Mouse (Mus musculus): ENCODE results near the gene Phkg2. TPM values are rescaled to one million over a fixed set of nuclear protein-coding genes. Genes with fewer than 3 reads are reported as not detected.
A peak's percentile ranks its signal among the peaks of the same experiment; 100 is the strongest.

Phkg2 gene
- polyA plus RNA-seq (2015; fragmentation: Nextera tagmentation; extraction: Ambion mirVana): 19.3 and 20.2 TPM in 2 replicates

DNA sequence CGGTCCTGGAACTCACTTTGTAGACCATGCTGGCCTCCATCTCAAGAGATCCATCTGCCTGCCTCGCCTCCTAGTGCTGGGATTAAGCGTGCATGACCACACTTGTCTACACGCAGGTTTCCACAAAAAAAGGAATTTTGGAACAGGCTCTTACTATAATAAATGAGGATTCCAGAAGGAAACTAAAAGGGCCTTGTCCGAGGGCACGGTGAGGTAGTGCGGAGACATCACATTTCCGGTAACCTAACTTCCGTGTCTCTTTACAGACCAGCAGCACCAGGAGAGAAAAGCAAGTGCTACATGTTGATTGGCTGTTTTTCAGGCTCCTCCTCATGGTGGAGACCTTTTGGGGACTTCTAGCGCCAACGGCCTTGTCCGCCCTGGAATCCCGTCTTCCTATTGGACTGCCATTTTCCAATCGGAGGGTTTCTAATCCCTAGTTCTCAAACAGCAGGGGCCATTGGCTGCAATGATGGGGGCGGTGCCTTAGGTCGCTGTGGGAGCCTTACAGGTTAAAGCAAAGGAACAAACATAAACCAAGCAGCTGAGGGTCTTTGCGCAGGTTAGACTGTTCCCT is at the start of gene Phkg2:
Phkg2 (plus strand) TSS at position 446 of the 577 bp plus-strand sequence.
- Histone ChIP-seq H3K27ac (peak within 1 kb of the TSS; percentile 69), H3K4me1 (replicated peaks) (peaks cover 29% of the 10 kb centered on the region), H3K27me3 (no peaks in the 10 kb centered on the region), H3K4me2 (peak within 1 kb of the TSS; percentile 90), H3K9me3 (replicated peaks) (no peaks in the 10 kb centered on the region), H3K9ac (peak within 1 kb of the TSS; percentile 91), H3K4me3 (replicated peaks) (peak within 1 kb of the TSS; percentile 85), H3K36me3 (peaks cover 26% of the 10 kb centered on the region)
- DNase-seq: peak; percentile 94
- ATAC-seq (ENCODE audit: low read depth): peak; percentile 99
- WGBS (ENCODE audit: insufficient replicate concordance): under 1% methylated on average over 17 of the region's 17 CpGs

DNA sequence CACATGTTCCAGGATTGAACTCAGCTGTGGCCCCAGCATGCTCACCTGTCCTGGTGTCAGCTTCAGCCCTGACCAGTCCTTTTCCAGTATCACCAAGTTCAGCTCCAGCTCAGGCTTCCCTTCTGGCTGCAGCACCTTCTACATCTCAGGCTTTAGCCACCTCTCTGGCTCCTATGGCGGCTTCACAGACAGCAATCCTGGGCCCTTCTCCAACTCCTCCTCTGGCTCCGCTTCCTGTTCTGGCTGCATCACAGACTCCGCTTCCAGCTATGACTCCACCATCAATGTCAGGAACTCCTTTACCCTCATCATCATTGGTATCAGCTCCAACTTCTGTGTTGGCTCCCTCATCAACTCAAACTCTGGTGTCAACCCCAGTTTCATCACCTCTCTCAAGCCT is 31.5 kb upstream of the Phkg2 start:
- no peaks in the 10 kb centered on the region for H3K27me3 ChIP-seq
- no peak overlapping the region for H3K27ac ChIP-seq
- WGBS (ENCODE audit: insufficient replicate concordance): 94% methylated on average over 3 of the region's 3 CpGs
- no peaks in the 10 kb centered on the region for H3K4me1 ChIP-seq (replicated peaks)
- no peak overlapping the region for H3K4me2 ChIP-seq
- no peak for DNase-seq
- ATAC-seq (ENCODE audit: low read depth): no peak
- no peak overlapping the region for H3K9ac ChIP-seq
- peaks cover 96% of the 10 kb centered on the region for H3K36me3 ChIP-seq
- no peak overlapping the region for H3K4me3 ChIP-seq (replicated peaks)
- H3K9me3 ChIP-seq (replicated peaks): no peaks in the 10 kb centered on the region

DNA sequence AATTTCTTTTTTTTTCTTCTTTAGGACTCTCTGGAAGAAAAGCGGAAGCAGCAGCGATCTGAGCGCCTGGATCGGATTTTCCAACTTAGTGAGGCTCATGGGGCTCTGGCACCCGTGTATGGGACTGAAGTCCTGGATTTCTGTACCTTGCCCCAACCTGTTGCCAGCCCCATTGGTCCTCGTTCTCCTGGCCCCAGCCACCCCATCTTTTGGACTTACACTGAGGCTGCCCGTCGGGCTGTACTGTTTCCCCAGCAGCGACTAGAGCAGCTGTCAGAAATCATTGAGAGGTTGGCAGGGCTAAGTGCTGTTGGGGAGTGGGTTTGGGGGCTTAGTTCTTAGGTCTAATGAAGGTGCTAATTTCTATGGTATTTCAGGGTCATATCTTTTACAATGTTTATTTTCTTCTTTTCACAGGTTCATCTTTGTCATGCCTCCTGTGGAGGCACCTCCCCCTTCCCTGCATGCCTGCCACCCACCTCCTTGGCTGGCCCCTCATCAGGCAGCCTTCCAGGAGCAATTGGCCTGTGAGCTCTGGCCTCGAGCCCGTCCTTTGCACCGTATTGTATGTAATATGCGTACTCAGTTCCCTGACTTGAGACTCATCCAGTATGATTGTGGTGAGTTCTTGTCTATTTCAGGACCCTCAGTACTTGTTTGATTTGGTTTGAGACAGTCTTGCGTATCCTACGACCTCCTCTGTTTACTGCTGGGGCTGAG is 23.9 kb upstream of the Phkg2 start:
- Histone ChIP-seq H3K9me3 (replicated peaks) (no peaks in the 10 kb centered on the region), H3K9ac (no peak overlapping the region), H3K27me3 (no peaks in the 10 kb centered on the region), H3K27ac (no peak overlapping the region), H3K4me2 (no peak overlapping the region), H3K4me1 (replicated peaks) (no peaks in the 10 kb centered on the region), H3K4me3 (replicated peaks) (no peak overlapping the region), H3K36me3 (peaks cover 86% of the 10 kb centered on the region)
- 87% methylated on average over 15 of the region's 15 CpGs for WGBS (ENCODE audit: insufficient replicate concordance)
- no peak for ATAC-seq (ENCODE audit: low read depth)
- DNase-seq: no peak

DNA sequence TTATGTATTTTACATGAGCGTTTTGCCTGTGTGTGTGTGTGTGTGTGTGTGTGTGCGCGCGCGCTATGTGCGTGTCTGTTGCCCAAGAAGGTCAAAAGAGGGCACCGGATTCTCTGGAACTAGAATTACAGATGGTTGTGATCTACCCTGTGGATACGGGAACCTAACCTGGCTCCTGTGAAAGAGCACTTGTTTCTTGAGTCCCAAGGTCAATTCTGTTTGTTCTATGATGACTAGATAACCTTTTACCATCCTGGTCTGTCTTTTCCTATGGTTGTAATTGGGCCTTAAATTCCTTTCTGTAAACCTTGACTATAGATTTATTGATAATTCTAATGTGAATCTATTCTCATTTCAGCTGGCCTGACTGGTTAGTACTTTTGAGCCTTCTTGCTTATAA is 21.6 kb upstream of the Phkg2 start:
- Histone ChIP-seq H3K27me3 (no peaks in the 10 kb centered on the region), H3K4me1 (replicated peaks) (no peaks in the 10 kb centered on the region), H3K9ac (no peak overlapping the region), H3K9me3 (replicated peaks) (no peaks in the 10 kb centered on the region), H3K27ac (no peak overlapping the region), H3K36me3 (peaks cover 87% of the 10 kb centered on the region), H3K4me3 (replicated peaks) (no peak overlapping the region), H3K4me2 (no peak overlapping the region)
- WGBS (ENCODE audit: insufficient replicate concordance): 87% methylated on average over 8 of the region's 8 CpGs
- ATAC-seq (ENCODE audit: low read depth): no peak
- DNase-seq: no peak

DNA sequence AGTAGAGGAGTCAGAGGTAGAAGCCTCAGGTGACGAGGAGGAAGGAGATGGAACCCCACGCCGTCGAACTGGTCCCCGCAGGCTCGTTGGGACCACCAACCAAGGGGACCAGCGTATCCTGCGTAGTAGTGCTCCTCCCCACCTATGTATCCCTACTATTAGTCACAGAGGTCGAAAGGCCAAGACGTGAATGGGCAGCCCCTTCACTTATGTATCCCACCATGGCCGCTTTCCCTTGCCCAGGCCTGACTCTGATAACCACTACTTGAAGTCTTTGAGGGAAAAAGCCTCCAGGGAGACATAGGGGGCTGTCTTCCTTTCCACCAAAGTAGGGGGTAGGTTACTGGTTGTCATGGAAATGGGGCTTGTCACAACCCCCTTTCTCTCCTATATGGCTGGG is 12.6 kb upstream of the Phkg2 start:
- Histone ChIP-seq H3K4me2 (no peak overlapping the region), H3K27me3 (no peaks in the 10 kb centered on the region), H3K9ac (no peak overlapping the region), H3K4me1 (replicated peaks) (no peaks in the 10 kb centered on the region), H3K9me3 (replicated peaks) (no peaks in the 10 kb centered on the region), H3K4me3 (replicated peaks) (no peak overlapping the region), H3K27ac (no peak overlapping the region), H3K36me3 (peaks cover 87% of the 10 kb centered on the region)
- WGBS (ENCODE audit: insufficient replicate concordance): 89% methylated on average over 11 of the region's 11 CpGs
- ATAC-seq (ENCODE audit: low read depth): no peak
- DNase-seq: no peak

DNA sequence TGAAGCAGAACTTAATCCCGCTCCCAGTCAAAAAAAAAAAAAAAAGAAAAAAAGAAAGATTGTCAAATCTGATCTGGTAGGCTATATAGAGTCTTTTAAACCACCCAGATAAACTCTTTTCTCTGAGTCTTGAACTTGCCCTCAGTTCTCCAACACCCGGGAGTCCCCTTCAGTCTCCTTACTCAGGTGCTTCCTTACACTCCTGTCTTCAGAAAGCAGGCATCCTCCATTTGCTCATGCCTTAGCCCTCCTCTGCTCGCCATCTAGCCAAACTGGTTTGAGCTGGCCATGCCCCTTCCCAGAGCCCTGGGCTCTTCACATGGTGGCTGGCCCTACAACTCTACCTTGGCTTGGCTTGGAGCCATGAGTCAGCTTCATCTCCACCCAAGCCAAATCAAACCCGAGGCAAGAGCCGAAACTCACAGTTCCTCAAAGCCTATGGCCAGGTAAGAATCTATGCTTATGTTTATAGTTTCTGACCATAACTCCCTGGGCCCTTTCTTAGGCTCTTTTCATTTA is 11.7 kb upstream of the Phkg2 start, which contains the start of gene Tmem265:
Tmem265 (plus strand) TSS at position 51 of the 519 bp plus-strand sequence.
- 82% methylated on average over 5 of the region's 5 CpGs for WGBS (ENCODE audit: insufficient replicate concordance)
- Histone ChIP-seq H3K4me2 (no peak within 1 kb of the TSS), H3K4me1 (replicated peaks) (no peaks in the 10 kb centered on the region), H3K27me3 (no peaks in the 10 kb centered on the region), H3K4me3 (replicated peaks) (no peak within 1 kb of the TSS), H3K9me3 (replicated peaks) (no peaks in the 10 kb centered on the region), H3K9ac (no peak within 1 kb of the TSS), H3K36me3 (peaks cover 87% of the 10 kb centered on the region), H3K27ac (no peak within 1 kb of the TSS; the same call in 1 of the 2 replicates)
- DNase-seq: no peak
- ATAC-seq (ENCODE audit: low read depth): no peak

DNA sequence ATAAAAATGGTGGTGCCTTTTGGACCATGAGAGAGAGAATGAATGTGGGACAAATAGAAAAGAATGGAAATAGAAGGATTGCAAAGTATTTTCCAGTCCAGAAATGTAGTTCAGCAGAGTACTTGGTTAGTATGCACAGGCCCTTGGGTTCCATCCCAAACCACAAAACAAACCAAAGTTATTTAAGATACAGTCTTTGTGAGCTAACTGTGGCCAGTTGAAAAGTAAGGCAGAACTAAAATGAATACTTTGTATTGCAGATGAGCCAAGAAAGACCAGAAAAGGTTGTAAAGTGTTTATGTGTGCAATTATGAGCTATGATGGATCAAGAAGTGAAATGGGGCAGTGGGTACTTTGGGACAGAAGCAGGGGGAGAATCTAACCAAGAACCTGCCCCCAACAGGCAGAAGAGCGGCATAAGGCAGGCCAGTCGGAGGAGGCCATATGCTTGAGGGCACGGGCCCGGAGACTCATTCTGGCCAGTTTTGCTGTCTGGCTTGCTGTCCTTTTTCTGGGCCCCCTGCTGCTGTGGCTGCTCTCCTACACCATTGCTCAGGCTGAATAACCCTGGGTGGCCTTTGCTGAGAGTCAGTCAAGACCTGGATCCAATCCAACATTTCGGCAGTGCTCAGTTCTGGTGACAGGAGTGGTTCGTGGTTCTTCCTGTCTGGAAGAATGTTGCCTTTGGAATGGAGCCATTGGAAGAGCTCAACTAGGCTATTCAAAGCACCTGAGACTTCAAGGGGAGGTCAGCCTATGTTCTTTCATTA is 8.6 kb upstream of the Phkg2 start:
- Histone ChIP-seq H3K27me3 (no peaks in the 10 kb centered on the region), H3K27ac (no peak overlapping the region), H3K36me3 (peaks cover 72% of the 10 kb centered on the region), H3K4me3 (replicated peaks) (no peak overlapping the region), H3K4me2 (no peak overlapping the region), H3K9ac (no peak overlapping the region), H3K4me1 (replicated peaks) (no peaks in the 10 kb centered on the region), H3K9me3 (replicated peaks) (no peaks in the 10 kb centered on the region)
- ATAC-seq (ENCODE audit: low read depth): no peak
- DNase-seq: no peak
- 88% methylated on average over 6 of the region's 6 CpGs for WGBS (ENCODE audit: insufficient replicate concordance)

DNA sequence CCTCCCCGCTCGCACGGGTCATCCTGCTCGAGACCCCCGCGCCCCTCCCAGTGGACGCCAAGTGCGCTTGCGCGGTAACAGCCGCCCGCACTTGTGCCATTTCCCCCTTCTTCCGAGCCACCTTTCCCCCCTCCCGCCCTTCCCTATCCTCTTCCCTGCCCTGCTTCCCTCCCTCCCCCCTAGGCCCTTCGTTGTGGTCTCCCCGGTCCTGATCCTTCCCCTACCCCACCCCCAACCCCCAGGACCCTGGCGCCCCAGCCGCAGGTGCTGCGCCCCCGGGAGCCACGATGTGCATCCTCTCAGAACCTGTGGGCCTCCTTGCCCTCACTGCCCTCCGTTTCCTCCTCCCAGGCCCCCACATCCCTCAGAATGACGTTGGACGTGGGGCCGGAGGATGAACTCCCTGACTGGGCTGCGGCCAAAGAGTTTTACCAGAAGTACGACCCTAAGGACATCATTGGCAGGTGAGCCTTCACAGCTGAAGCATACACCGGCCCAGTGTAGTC is 416 bp downstream of the Phkg2 start:
- Histone ChIP-seq H3K27ac (peak overlapping the region; percentile 68), H3K27me3 (no peaks in the 10 kb centered on the region), H3K9me3 (replicated peaks) (no peaks in the 10 kb centered on the region), H3K4me3 (replicated peaks) (peak overlapping the region; percentile 85), H3K4me2 (peak overlapping the region; percentile 90), H3K9ac (peak overlapping the region; percentile 91), H3K36me3 (peaks cover 31% of the 10 kb centered on the region), H3K4me1 (replicated peaks) (peaks cover 29% of the 10 kb centered on the region)
- ATAC-seq (ENCODE audit: low read depth) (peak; percentile 37), DNase-seq (peak; percentile 13)
- under 1% methylated on average over 27 of the region's 28 CpGs for WGBS (ENCODE audit: insufficient replicate concordance)

DNA sequence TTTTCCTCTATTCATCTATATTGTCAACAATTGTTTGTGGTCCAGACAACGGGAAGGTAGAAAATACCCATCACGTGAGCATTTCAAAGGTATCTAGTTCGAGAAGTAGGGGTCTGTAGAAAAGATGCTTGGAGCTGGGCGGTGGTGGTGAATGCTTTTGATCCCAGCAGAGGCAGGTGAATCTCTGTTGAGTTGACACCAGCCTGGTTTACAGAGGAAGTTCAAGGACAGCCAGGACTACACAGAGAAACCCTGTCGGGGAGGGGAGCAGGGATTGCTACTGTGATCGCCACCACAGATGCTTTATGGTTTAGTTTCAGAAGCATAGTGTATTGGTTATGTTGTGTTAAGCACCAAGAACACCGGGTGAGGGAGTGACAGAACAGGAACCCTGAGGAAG is 975 bp downstream of the Phkg2 start:
- Histone ChIP-seq H3K9me3 (replicated peaks) (no peaks in the 10 kb centered on the region), H3K27me3 (no peaks in the 10 kb centered on the region), H3K4me1 (replicated peaks) (peaks cover 29% of the 10 kb centered on the region), H3K36me3 (peaks cover 30% of the 10 kb centered on the region), H3K4me2 (peak overlapping the region; percentile 90), H3K27ac (peak overlapping the region; percentile 68), H3K4me3 (replicated peaks) (peak overlapping the region; percentile 85), H3K9ac (peak overlapping the region; percentile 91)
- 9% methylated on average over 7 of the region's 7 CpGs for WGBS (ENCODE audit: insufficient replicate concordance)
- no peak for DNase-seq
- ATAC-seq (ENCODE audit: low read depth): no peak

DNA sequence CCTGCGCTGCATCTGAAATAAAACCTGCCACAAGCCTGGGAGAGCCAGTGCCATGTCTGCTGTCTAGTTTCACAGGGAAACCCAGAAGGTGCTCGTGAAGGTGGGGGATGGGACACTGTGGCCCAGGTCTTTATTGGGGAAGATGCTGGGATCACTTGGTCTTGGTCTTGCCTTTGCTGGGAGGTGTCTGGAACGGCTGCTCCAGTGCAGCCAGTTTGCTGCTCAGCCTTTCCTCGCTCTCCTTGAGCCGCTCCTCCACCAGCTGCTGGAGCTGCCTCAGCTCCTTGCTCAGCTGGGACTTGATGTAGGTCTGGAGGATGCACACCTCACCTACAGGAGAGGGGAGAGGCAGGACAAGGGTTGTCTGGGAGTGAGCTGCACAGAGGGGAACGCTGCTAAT is 10.1 kb downstream of the Phkg2 start:
- 84% methylated on average over 6 of the region's 6 CpGs for WGBS (ENCODE audit: insufficient replicate concordance)
- no peak for ATAC-seq (ENCODE audit: low read depth)
- H3K27ac ChIP-seq: no peak overlapping the region

DNA sequence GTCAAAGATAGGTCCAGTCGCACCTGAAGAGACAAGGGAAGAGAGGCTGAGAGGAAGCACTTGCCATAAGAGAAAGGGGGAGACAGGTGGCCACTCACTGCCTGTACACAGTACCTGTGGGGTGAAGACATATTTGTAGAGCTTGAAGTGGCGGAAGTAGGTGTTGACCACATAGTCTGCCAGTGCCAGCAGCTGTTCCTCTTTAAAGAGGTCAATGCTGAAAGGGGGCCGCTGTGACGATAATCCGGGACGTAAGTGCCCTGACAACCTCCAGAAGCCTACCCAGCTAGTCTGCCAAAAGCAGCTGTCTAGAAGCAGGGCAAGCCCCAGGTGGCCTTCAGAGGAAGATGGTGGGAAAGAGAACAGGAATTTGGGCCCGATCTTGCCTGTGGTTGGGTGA is 11.9 kb downstream of the Phkg2 start:
- Histone ChIP-seq H3K9ac (no peak overlapping the region), H3K27ac (peak overlapping the region; percentile 80), H3K27me3 (no peaks in the 10 kb centered on the region), H3K9me3 (replicated peaks) (no peaks in the 10 kb centered on the region), H3K36me3 (peaks cover 54% of the 10 kb centered on the region), H3K4me2 (no peak overlapping the region), H3K4me3 (replicated peaks) (no peak overlapping the region), H3K4me1 (replicated peaks) (peaks cover 40% of the 10 kb centered on the region)
- ATAC-seq (ENCODE audit: low read depth): no peak
- WGBS (ENCODE audit: insufficient replicate concordance): 83% methylated on average over 7 of the region's 7 CpGs
- DNase-seq: no peak

More for the DNA sequence above, 10.1 kb downstream of the Phkg2 start:
- Histone ChIP-seq H3K4me2 (no peak overlapping the region), H3K4me1 (replicated peaks) (peaks cover 29% of the 10 kb centered on the region), H3K36me3 (peaks cover 61% of the 10 kb centered on the region), H3K27me3 (no peaks in the 10 kb centered on the region), H3K4me3 (replicated peaks) (no peak overlapping the region), H3K9ac (no peak overlapping the region), H3K9me3 (replicated peaks) (no peaks in the 10 kb centered on the region)
- no peak for DNase-seq
